Mouse (Mus musculus): ENCODE data around the gene Ermap.

Ermap gene

DNA sequence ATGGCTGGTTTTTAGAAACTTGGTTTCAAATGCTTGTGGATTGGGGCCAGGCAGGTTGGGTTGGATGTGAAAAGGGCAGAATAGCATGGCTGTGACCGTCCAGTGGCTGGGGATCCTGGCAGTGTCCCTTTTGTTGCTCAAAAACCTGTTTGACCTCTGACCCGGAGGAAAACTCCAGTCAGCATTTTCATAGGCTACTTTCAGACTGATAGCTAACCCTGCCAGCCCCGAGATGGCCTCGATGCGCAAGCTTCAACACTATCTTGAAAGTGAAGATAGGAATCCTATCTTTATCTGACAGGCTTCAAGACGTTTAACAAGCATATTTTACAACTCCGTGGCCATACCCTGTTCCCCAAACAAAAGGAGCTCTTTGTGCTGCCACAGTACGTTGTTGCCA lies 52.5 kb downstream of the Ermap start:
- DNase-seq (ENCODE audit: low spot score in 2 of 2), result no peak

DNA sequence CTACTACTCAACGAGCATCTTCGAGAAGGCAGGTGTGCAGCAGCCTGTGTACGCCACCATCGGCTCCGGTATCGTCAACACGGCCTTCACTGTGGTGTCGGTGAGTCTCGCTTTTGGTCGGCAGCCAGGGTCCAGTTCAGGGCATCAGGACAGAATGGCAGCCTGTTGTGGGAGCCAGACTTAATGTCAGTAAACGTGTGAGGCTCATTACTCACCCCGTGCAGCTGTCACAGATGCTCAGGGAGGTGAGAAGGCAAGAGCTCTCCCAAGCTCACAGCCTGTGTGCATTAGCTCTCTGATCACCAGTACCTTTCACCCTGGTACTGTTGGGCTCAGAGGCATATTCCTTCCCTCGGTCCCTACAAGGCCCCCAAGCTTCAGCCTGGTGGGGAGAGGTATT lies 56.0 kb downstream of the Ermap start:
- no peak for DNase-seq (ENCODE audit: low spot score in 2 of 2)

DNA sequence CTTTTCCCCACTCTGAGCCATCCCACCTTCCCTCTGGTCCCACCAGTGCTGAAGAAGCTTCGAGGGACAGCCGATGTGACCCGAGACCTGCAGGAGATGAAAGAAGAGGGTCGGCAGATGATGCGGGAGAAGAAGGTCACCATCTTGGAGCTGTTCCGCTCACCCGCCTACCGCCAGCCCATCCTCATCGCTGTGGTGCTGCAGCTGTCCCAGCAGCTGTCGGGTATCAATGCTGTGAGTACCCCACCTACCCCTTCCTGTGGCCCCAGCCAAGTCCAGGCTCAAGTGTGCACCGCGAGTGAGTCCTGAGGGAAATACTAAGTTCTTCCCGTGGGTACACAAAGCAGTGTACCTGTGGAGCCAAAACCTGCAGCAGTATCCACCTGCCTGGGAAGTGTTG lies 56.5 kb downstream of the Ermap start:
- no peak for DNase-seq (ENCODE audit: low spot score in 2 of 2)

DNA sequence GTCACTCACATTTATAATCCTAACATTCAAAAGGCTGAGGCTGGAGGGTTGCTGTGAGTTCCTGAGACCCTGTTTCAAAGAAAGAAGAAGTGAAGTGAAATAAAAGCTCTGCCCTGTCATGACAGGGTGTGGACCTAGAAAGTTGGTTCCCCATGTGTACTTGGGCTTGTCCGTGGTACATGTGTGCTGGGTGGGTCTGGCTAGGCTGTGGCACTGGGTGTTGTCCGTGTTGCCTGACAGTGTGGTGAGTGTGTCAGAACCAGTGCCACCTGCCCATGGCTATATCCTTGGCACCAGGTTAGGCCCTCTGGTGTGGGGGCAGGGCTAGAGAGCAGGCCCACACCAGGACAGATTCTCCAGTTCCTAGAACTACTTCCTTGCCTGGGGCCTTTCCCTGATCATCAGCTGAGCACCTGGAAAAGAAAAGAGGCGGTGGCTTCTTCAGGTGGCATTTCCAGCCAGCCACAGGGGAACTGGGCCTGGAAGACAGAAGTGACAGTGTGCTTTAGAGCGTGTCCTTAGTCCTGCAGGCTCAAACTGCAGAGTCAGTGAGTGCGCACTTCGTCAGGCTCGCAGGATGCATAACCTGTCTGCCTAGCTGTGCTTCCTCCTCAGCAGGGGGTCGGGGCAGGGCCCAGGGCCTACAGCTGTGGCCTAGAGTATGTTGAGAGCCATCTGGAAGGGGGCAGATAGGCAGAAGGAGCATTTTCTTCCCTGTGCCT lies 58.5 kb downstream of the Ermap start:
- no peak for DNase-seq (ENCODE audit: low spot score in 2 of 2)

DNA sequence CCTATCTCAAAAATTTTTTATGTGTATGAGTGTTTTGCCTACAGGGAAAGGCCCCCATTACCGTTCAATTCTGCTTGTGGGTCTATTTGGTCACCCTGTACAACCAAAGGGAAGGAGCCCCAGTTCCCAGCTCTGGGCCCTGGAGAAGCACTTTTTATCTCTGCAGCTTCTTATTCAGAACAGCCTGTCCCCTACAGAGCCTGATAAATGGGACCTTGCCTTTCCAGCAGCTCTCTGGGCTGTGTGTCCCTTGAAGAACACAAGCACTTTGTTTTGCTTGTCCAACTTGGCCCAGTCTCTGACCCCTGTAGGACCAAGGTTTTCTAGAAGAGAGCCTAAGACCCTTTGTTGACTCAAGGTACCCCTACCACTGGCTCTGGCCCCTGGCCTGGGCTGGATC lies 60.7 kb downstream of the Ermap start:
- no peak for DNase-seq (ENCODE audit: low spot score in 2 of 2)

DNA sequence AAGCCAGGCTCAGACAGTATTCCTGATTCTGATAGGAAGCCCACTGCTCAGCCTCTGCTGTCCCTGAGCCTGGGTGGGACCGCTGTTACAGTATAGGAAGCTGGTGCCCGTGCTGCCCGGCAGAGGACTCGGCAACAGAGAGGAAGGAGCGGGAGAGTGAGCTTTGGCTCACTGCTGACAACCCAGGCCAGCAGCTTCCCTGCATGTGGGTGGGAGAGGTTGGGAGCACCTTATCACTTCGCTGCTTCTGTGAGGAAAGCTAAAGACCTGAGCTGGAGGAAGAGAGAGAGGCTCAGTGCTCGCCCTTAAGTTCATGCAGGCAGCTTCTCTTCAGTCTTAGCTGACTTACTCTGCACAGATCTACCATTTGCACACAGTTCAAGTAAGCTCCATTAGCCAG lies 61.3 kb downstream of the Ermap start:
- no peak for DNase-seq (ENCODE audit: low spot score in 2 of 2)

DNA sequence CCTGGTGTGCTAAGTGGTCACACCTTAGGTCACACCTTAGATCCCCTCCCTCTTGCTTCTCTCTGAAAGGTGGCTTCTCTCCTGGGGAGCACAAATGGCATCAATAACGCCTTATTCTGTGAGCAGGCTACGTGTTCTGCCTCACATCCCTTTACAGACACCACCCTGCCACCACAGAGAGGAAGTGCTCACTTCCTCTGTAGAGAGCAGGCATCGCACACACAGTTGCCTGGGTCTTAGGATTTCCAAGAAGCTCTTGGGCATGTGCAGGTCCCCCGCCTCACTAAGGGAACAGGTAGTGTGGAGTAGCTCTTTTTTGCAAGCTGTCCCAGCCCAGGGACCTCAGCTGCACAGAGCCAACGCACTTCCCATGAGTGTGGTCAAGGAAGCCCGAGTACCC lies 62.6 kb downstream of the Ermap start:
- no peak for DNase-seq (ENCODE audit: low spot score in 2 of 2)

DNA sequence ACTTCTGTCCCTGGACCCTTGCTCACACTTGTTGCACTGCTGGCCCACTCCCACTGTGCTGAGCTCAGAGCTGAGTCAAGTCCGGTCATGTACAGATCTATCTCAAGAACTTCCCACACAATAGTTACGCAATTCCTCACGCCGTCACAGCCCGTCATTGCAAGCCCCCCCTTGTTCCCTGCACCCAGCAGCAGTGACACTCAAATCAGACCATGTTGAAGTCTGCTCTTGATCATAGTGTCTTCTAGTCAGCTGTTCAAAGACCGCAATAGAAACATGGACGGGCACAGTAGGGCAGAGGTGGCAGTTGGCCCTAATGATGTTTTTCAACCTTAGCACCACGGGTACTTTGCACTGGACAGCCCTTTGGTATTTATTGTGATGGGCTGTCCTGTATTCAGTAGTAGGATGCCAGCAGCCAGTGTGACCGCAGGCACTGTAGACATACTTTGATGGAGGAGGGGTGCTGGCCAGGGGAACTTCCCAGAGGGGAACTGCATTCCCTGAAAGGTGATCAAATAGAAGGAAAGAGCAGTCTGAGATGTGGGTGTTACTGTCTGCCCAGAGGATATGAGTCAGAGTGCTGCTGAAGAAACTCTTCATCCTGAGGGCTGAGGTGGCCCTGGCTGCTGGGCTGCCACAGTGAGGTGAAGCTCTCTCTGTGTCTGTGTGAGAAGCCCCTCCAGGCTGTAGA lies 64.1 kb downstream of the Ermap start:
- no peak for DNase-seq (ENCODE audit: low spot score in 2 of 2)

Data from right cerebral cortex, postnatal 10 days (tissue).